Mouse (Mus musculus): ENCODE results near the gene Sfrp4.
"Not testable (repeated sequence)": the region's sequence is repeated elsewhere in the genome, so short reads cannot be mapped to it uniquely, and the experiment has no call there.

- TF ChIP-seq CTCF (IDR thresholded peaks at IDR 0.05; ENCODE audit: extremely low read depth, insufficient read depth, insufficient read length, insufficient replicate concordance); POLR2A (IDR thresholded peaks at IDR 0.05; ENCODE audit: low read depth, low read length): not testable (repeated sequence)
These were observed 48.2 kb upstream of the Sfrp4 start for GRCm38 (mm10) chr13:19574723-19575122.
